Mouse (Mus musculus): ENCODE data around the gene Chil4. TPM values are rescaled to one million over a fixed set of nuclear protein-coding genes. Genes with fewer than 3 reads are reported as not detected.

Chil4 gene
- polyA plus RNA-seq (2012; rRNA removed; ENCODE audit: low replicate concordance): not detected in 2 replicates

GRCm38 (mm10) chr3:106219407-106219806 is at the start of gene Chil4:
Gene Chil4 (minus strand): TSS chr3:106219507.

DNA sequence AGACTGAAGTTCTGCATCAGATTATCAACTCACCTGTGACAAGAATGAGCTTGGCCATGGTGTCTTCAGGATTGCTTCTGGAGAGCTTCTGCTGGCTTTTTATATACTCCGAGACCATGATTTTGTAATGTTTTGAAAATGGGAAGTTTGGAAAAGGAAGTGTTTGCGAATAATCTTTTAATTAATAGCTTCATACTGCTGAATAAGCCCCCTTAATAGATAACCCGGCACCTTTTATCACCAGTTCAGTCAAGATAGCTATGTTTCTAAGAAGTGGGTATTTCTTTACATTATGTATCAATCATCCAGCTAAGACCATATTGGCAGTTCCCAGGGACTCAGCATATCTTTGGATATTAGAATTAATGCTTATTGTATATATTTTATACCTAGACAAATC is 51.8 kb downstream of the Chil4 start, which contains the start of gene Chil3:
Gene Chil3 (minus strand): TSS at position 101 of the 400 bp plus-strand sequence.

Other genes with a start within 250 kb of the Chil4 start
- 1.3 and 2.7 TPM in 2 replicates for gene Ovgp1, start 245.8 kb downstream of the Chil4 start, polyA plus RNA-seq (2012; rRNA removed; ENCODE audit: low replicate concordance)
- gene Pifo, start 204.9 kb downstream of the Chil4 start, polyA plus RNA-seq (2012; rRNA removed; ENCODE audit: low replicate concordance): not detected in 2 replicates
- 0.40 TPM in 1 of 2 replicates, not detected in the other for gene Chil5, start 186.7 kb downstream of the Chil4 start, polyA plus RNA-seq (2012; rRNA removed; ENCODE audit: low replicate concordance)
- gene Chia1, start 106.3 kb downstream of the Chil4 start, polyA plus RNA-seq (2012; rRNA removed; ENCODE audit: low replicate concordance): 0.06 TPM in 2 replicates
- 0.36 and 0.52 TPM in 2 replicates for gene Chil3, start 51.9 kb downstream of the Chil4 start, polyA plus RNA-seq (2012; rRNA removed; ENCODE audit: low replicate concordance)
- not detected in 2 replicates for gene Chil6, start 186.7 kb upstream of the Chil4 start, polyA plus RNA-seq (2012; rRNA removed; ENCODE audit: low replicate concordance)

Data from subcutaneous adipose tissue, adult 2 months (tissue).